Mouse (Mus musculus): ENCODE data around the gene Pla2g2f. TPM values are rescaled to one million over a fixed set of nuclear protein-coding genes. Genes with fewer than 3 reads are reported as not detected.

Pla2g2f gene
- polyA plus RNA-seq, 1 experiment from 2014 or later, result 0.24 TPM

GRCm38 (mm10) chr4:138737031-138737430 lies 20.4 kb downstream of the Pla2g2f start, which contains the start of gene Ubxn10:
Ubxn10 (minus strand) TSS chr4:138737167.
- no peaks in the 10 kb centered on the region for H3K9me3 ChIP-seq
- WGBS, result 78% methylated on average over 7 of the region's 7 CpGs
- no peak for ATAC-seq (ENCODE audit: insufficient number of reproducible peaks, insufficient read depth, low FRiP score, low TSS enrichment, low read depth)
- H3K27me3 ChIP-seq, result no peaks in the 10 kb centered on the region
- H3K4me1 ChIP-seq (replicated peaks), result peaks cover 26% of the 10 kb centered on the region
- no peak within 1 kb of the TSS for H3K9ac ChIP-seq (replicated peaks)
- no peaks in the 10 kb centered on the region for H3K36me3 ChIP-seq
- no peak within 1 kb of the TSS for H3K27ac ChIP-seq
- no peak within 1 kb of the TSS for H3K4me2 ChIP-seq
- H3K4me3 ChIP-seq (replicated peaks), result no peak within 1 kb of the TSS

DNA sequence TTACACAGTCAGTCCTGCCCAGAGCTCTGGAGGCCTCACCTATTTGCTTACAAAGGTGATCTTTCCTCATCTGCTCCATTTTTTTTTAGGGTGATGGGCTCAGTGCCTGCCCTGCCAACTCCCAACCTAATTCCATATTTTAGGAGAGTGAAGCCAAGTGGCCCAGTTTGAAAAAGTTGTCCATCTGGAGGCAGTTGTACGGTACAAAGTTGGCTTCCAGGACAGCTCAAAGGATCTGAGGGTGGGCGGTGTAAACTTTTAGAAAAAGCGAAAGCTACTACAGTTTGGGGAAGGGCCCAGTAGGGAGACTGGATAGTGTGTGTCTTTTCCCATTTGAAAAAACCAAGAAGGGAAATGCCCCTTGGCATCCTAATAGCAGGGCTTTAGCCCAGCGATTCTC lies 22.6 kb downstream of the Pla2g2f start:
- H3K27ac ChIP-seq, result no peak overlapping the region
- no peak overlapping the region for H3K4me2 ChIP-seq
- H3K4me1 ChIP-seq (replicated peaks), result peaks cover 24% of the 10 kb centered on the region
- H3K27me3 ChIP-seq, result no peaks in the 10 kb centered on the region
- no peak overlapping the region for H3K9ac ChIP-seq (replicated peaks)
- H3K36me3 ChIP-seq, result no peaks in the 10 kb centered on the region
- no peak for ATAC-seq (ENCODE audit: insufficient number of reproducible peaks, insufficient read depth, low FRiP score, low TSS enrichment, low read depth)
- no peaks in the 10 kb centered on the region for H3K9me3 ChIP-seq
- 88% methylated on average over 4 of the region's 4 CpGs for WGBS
- H3K4me3 ChIP-seq (replicated peaks), result no peak overlapping the region

GRCm38 (mm10) chr4:138734105-138734504 lies 23.3 kb downstream of the Pla2g2f start:
- Histone ChIP-seq H3K27me3 (no peaks in the 10 kb centered on the region), H3K4me1 (replicated peaks) (peaks cover 17% of the 10 kb centered on the region), H3K27ac (no peak overlapping the region), H3K4me2 (no peak overlapping the region), H3K9ac (replicated peaks) (no peak overlapping the region), H3K36me3 (no peaks in the 10 kb centered on the region), H3K9me3 (no peaks in the 10 kb centered on the region), H3K4me3 (replicated peaks) (no peak overlapping the region)
- no peak for ATAC-seq (ENCODE audit: insufficient number of reproducible peaks, insufficient read depth, low FRiP score, low TSS enrichment, low read depth)
- WGBS, result 52% methylated on average over 7 of the region's 7 CpGs

GRCm38 (mm10) chr4:138729018-138729703 lies 28.3 kb downstream of the Pla2g2f start:
- ATAC-seq (ENCODE audit: insufficient number of reproducible peaks, insufficient read depth, low FRiP score, low TSS enrichment, low read depth), result no peak
- WGBS, result 58% methylated on average over 9 of the region's 9 CpGs
- Histone ChIP-seq H3K4me1 (replicated peaks) (peaks cover 14% of the 10 kb centered on the region), H3K9ac (replicated peaks) (no peak overlapping the region), H3K27ac (no peak overlapping the region), H3K9me3 (no peaks in the 10 kb centered on the region), H3K36me3 (no peaks in the 10 kb centered on the region), H3K4me2 (no peak overlapping the region), H3K27me3 (no peaks in the 10 kb centered on the region), H3K4me3 (replicated peaks) (no peak overlapping the region)

- no peaks in the 10 kb centered on the region for H3K27me3 ChIP-seq
- peak overlapping the region; percentile 70 for H3K4me2 ChIP-seq
- no peak overlapping the region for H3K4me3 ChIP-seq (replicated peaks)
- ATAC-seq (ENCODE audit: insufficient number of reproducible peaks, insufficient read depth, low FRiP score, low TSS enrichment, low read depth), result no peak
- H3K4me1 ChIP-seq (replicated peaks), result peaks cover 27% of the 10 kb centered on the region
- 86% methylated on average over 5 of the region's 5 CpGs for WGBS
- 0 out of 2 replicates have a peak overlapping the region, but pooled peaks have one; percentile 48 for H3K9ac ChIP-seq (replicated peaks)
- H3K36me3 ChIP-seq, result no peaks in the 10 kb centered on the region
- no peaks in the 10 kb centered on the region for H3K9me3 ChIP-seq
- H3K27ac ChIP-seq, result no peak overlapping the region
These were observed 31.7 kb downstream of the Pla2g2f start for GRCm38 (mm10) chr4:138725751-138726150.

DNA sequence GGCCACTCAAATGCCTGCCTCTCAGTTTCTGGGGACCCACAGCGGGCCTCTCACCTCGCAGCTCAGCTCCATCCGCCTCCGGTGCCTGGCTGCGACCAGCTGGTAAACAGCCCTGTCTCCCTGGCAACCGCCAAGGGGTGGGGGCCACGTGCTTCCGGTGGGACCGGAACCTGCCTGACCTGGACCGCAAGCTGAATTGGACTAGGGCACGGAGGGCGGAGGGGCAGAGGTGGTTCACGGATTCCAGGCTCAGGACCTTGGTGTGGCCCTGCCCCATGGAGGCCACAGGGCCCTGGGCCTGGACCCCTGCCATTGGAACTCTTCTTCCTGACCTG lies 32.3 kb downstream of the Pla2g2f start:
- Histone ChIP-seq H3K4me3 (replicated peaks) (peak overlapping the region; percentile 37), H3K27ac (peak overlapping the region; percentile 59), H3K9me3 (no peaks in the 10 kb centered on the region), H3K27me3 (no peaks in the 10 kb centered on the region), H3K9ac (replicated peaks) (peak overlapping the region; percentile 48; the same call in 1 of the 2 replicates), H3K36me3 (no peaks in the 10 kb centered on the region), H3K4me1 (replicated peaks) (peaks cover 27% of the 10 kb centered on the region), H3K4me2 (peak overlapping the region; percentile 70)
- peak; percentile 78 for ATAC-seq (ENCODE audit: insufficient number of reproducible peaks, insufficient read depth, low FRiP score, low TSS enrichment, low read depth)
- 0% methylated on average over 13 of the region's 13 CpGs for WGBS

GRCm38 (mm10) chr4:138724354-138725126 lies 32.9 kb downstream of the Pla2g2f start, which contains the start of gene Pla2g2c:
Pla2g2c (plus strand) TSS chr4:138724792.
- Histone ChIP-seq H3K36me3 (no peaks in the 10 kb centered on the region), H3K4me3 (replicated peaks) (peak within 1 kb of the TSS; percentile 37), H3K9ac (replicated peaks) (peak within 1 kb of the TSS; percentile 48; the same call in 1 of the 2 replicates), H3K9me3 (no peaks in the 10 kb centered on the region), H3K4me1 (replicated peaks) (peaks cover 27% of the 10 kb centered on the region), H3K27ac (peak within 1 kb of the TSS; percentile 59), H3K4me2 (peak within 1 kb of the TSS; percentile 70), H3K27me3 (no peaks in the 10 kb centered on the region)
- WGBS, result 46% methylated on average over 18 of the region's 18 CpGs
- ATAC-seq (ENCODE audit: insufficient number of reproducible peaks, insufficient read depth, low FRiP score, low TSS enrichment, low read depth), result no peak

- H3K27me3 ChIP-seq, result no peaks in the 10 kb centered on the region
- peaks cover 27% of the 10 kb centered on the region for H3K4me1 ChIP-seq (replicated peaks)
- no peak overlapping the region for H3K9ac ChIP-seq (replicated peaks)
- no peak for ATAC-seq (ENCODE audit: insufficient number of reproducible peaks, insufficient read depth, low FRiP score, low TSS enrichment, low read depth)
- H3K4me3 ChIP-seq (replicated peaks), result no peak overlapping the region
- H3K9me3 ChIP-seq, result no peaks in the 10 kb centered on the region
- WGBS, result 52% methylated on average over 15 of the region's 15 CpGs
- H3K36me3 ChIP-seq, result no peaks in the 10 kb centered on the region
- H3K27ac ChIP-seq, result no peak overlapping the region
- no peak overlapping the region for H3K4me2 ChIP-seq
These were observed 33.7 kb downstream of the Pla2g2f start for GRCm38 (mm10) chr4:138723493-138724281.

- WGBS, result 87% methylated on average over 5 of the region's 5 CpGs
- H3K9ac ChIP-seq (replicated peaks), result no peak overlapping the region
These were observed 38.2 kb downstream of the Pla2g2f start for GRCm38 (mm10) chr4:138719264-138719596.

DNA sequence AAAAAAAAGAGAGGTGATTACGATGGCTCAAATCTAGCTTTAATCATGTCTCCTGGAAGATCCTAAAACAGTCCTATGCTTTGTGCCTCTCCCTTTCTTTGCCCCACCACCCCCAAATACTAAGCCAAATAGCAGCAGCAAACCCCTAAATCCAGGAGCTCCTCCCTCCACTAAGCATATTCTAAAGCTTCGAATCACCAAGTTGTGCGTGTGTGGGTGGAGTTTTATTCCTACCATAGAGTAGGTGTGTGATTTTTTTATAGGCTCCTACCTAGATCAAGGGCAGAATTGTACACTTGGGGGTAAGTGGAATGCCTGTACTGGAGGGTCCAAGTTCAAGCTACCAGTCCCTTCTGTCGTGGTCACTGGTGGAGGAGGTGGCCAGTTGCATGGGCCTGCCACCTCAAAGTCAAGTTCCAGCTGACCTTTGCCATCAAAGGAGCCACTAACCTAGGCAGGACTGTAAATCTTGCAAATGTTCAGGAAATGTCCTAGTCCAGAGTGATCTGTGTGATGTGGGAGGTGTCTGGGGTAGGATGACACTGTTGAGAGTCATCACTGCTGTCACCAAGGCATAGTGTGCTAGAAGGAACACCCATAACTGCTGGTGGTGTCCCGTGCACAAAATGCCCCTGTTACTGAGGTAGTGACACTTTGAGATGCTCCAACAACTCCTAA lies 38.7 kb downstream of the Pla2g2f start:
- no peak overlapping the region for H3K27ac ChIP-seq
- no peak overlapping the region for H3K4me3 ChIP-seq (replicated peaks)
- H3K36me3 ChIP-seq, result no peaks in the 10 kb centered on the region
- H3K4me2 ChIP-seq, result no peak overlapping the region
- no peak overlapping the region; the same call in 1 of the 2 replicates for H3K9ac ChIP-seq (replicated peaks)
- H3K27me3 ChIP-seq, result no peaks in the 10 kb centered on the region
- no peak for ATAC-seq (ENCODE audit: insufficient number of reproducible peaks, insufficient read depth, low FRiP score, low TSS enrichment, low read depth)
- no peaks in the 10 kb centered on the region for H3K9me3 ChIP-seq
- WGBS, result 73% methylated on average over 5 of the region's 5 CpGs
- H3K4me1 ChIP-seq (replicated peaks), result peaks cover 8% of the 10 kb centered on the region

More at GRCm38 (mm10) chr4:138719264-138719596, 38.2 kb downstream of the Pla2g2f start:
- H3K27me3 ChIP-seq, result no peaks in the 10 kb centered on the region
- no peaks in the 10 kb centered on the region for H3K36me3 ChIP-seq
- no peak overlapping the region for H3K4me3 ChIP-seq (replicated peaks)
- H3K4me2 ChIP-seq, result no peak overlapping the region
- no peak for ATAC-seq (ENCODE audit: insufficient number of reproducible peaks, insufficient read depth, low FRiP score, low TSS enrichment, low read depth)
- H3K4me1 ChIP-seq (replicated peaks), result peaks cover 13% of the 10 kb centered on the region
- no peaks in the 10 kb centered on the region for H3K9me3 ChIP-seq
- no peak overlapping the region for H3K27ac ChIP-seq

All from limb, embryonic 12.5 days (tissue).